Mouse (Mus musculus) midbrain, embryonic 11.5 days (tissue): ENCODE data around the gene Chfr. TPM values are rescaled to one million over a fixed set of nuclear protein-coding genes. Genes with fewer than 3 reads are reported as not detected.
"Not testable (repeated sequence)": the region's sequence is repeated elsewhere in the genome, so short reads cannot be mapped to it uniquely, and the experiment has no call there.

Experiments used
- ATAC-seq: fragments of 200-750 bp; cut with Nextera tagmentation; 2 replicates; pipeline ENCODE4 v1.8.0; 2017; ENCODE audit warnings: moderate TSS enrichment, moderate library complexity; ENCODE audit not compliant: low FRiP score
- DNase-seq: peaks from one replicate; pipeline ENCODE4 v3.0.0; 2015; ENCODE audit warnings: low spot score; ENCODE audit errors: missing footprints
- H3K27ac ChIP-seq: fragments of 300-500 bp; sonication (generic); 2 replicates; pipeline ENCODE4 v1.5.1; 2014; ENCODE audit warnings: low read depth, low read length
- H3K27me3 ChIP-seq: fragments of 300-500 bp; sonication (generic); 2 replicates; pipeline ENCODE4 v1.6.1; 2014; ENCODE audit warnings: mild to moderate bottlenecking, low read length, moderate library complexity, mixed read lengths; ENCODE audit not compliant: control insufficient read depth, insufficient read depth
- H3K36me3 ChIP-seq: fragments of 300-500 bp; sonication (generic); 2 replicates; pipeline ENCODE4 v1.6.1; 2014; ENCODE audit warnings: mild to moderate bottlenecking, low read length, moderate library complexity, mixed read lengths; ENCODE audit not compliant: control insufficient read depth, insufficient read depth
- H3K4me1 ChIP-seq: fragments of 300-500 bp; sonication (generic); 2 replicates; pipeline ENCODE4 v1.6.1; 2014; ENCODE audit warnings: low read length; ENCODE audit not compliant: control insufficient read depth, insufficient read depth
- H3K4me2 ChIP-seq: fragments of 300-500 bp; sonication (generic); 2 replicates; pipeline ENCODE4 v1.6.1; 2014; ENCODE audit warnings: mild to moderate bottlenecking, moderate library complexity
- H3K4me3 ChIP-seq: fragments of 300-500 bp; sonication (generic); 2 replicates; pipeline ENCODE4 v1.5.1; 2014; ENCODE audit warnings: low read depth, low read length
- H3K9ac ChIP-seq: fragments of 300-500 bp; sonication (generic); 2 replicates; pipeline ENCODE4 v1.6.1; 2014; ENCODE audit warnings: low read length
- H3K9me3 ChIP-seq: fragments of 300-500 bp; sonication (generic); 2 replicates; pipeline ENCODE4 v1.6.1; 2016; ENCODE audit warnings: low read length; ENCODE audit not compliant: control insufficient read depth
- WGBS: fragments of 180-500 bp; shearing (Covaris S2); extraction: QIAGEN DNeasy Blood & Tissue Kit; methylation state at CpG from one replicate; pipeline ENCODE4 v1.1.7; 2014; 5-methylcytosine and 5-hydroxymethylcytosine counted together
- polyA plus RNA-seq: library from polyadenylated mRNA; unstranded; fragments of >200 nt; fragmentation: Nextera tagmentation; extraction: Ambion mirVana; gene quantifications from 2 replicates; pipeline ENCODE4 v1.2.1, GENCODE M21; 2014

The Chfr gene
- polyA plus RNA-seq, 1 experiment from 2014 or later, result 74.2 TPM

- Histone ChIP-seq H3K4me2 (peak overlapping the region; percentile 84), H3K4me3 (peak overlapping the region; percentile 64), H3K27me3 (no peaks in the 10 kb centered on the region), H3K9me3 (no peaks in the 10 kb centered on the region), H3K4me1 (peaks cover 8% of the 10 kb centered on the region), H3K9ac (peak overlapping the region; percentile 67), H3K27ac (peak overlapping the region; percentile 86; the same call in 1 of the 2 replicates), H3K36me3 (peaks cover 26% of the 10 kb centered on the region; the same call in 1 of the 2 replicates)
- 14% methylated on average over 41 of the region's 41 CpGs for WGBS
- DNase-seq (no peak), ATAC-seq (peak; percentile 22)
Observed at GRCm38 (mm10) chr5:110106901-110107564, 28.6 kb upstream of the Chfr start.

GRCm38 (mm10) chr5:110107581-110108304, 27.9 kb upstream of the Chfr start, which contains the start of gene Gtpbp6:
TSS of gene Gtpbp6 (minus strand) at chr5:110108197.
- peaks cover 7% of the 10 kb centered on the region; the same call in 1 of the 2 replicates for H3K4me1 ChIP-seq
- WGBS, result under 1% methylated on average over 69 of the region's 71 CpGs
- no peaks in the 10 kb centered on the region for H3K27me3 ChIP-seq
- ATAC-seq (peak; percentile 86), DNase-seq (peak; percentile 99)
- peak within 1 kb of the TSS; percentile 86 for H3K27ac ChIP-seq
- H3K4me3 ChIP-seq, result peak within 1 kb of the TSS; percentile 64
- H3K9ac ChIP-seq, result peak within 1 kb of the TSS; percentile 67
- H3K9me3 ChIP-seq, result no peaks in the 10 kb centered on the region
- peak within 1 kb of the TSS; percentile 84 for H3K4me2 ChIP-seq
- peaks cover 25% of the 10 kb centered on the region; the same call in 1 of the 2 replicates for H3K36me3 ChIP-seq

GRCm38 (mm10) chr5:110108305-110108628, 27.4 kb upstream of the Chfr start:
- 0% methylated on average over 7 of the region's 7 CpGs for WGBS
- DNase-seq (no peak), ATAC-seq (no peak)
- H3K4me1 ChIP-seq, result peaks cover 7% of the 10 kb centered on the region; the same call in 1 of the 2 replicates
- H3K27ac ChIP-seq, result no peak overlapping the region; the same call in 1 of the 2 replicates
- H3K9me3 ChIP-seq, result no peaks in the 10 kb centered on the region
- peak overlapping the region; percentile 84; the same call in 1 of the 2 replicates for H3K4me2 ChIP-seq
- H3K36me3 ChIP-seq, result peaks cover 20% of the 10 kb centered on the region; the same call in 1 of the 2 replicates
- H3K4me3 ChIP-seq, result peak overlapping the region; percentile 64
- no peak overlapping the region; the same call in 1 of the 2 replicates for H3K9ac ChIP-seq
- H3K27me3 ChIP-seq, result no peaks in the 10 kb centered on the region

GRCm38 (mm10) chr5:110109991-110110441, 25.6 kb upstream of the Chfr start, which contains the start of gene Zfp605:
TSS of gene Zfp605 (plus strand) at chr5:110110092.
- WGBS, result 0% methylated on average over 12 of the region's 12 CpGs
- peak within 1 kb of the TSS; percentile 61 for H3K4me3 ChIP-seq
- H3K9me3 ChIP-seq, result no peaks in the 10 kb centered on the region
- H3K36me3 ChIP-seq, result peaks cover 4% of the 10 kb centered on the region; the same call in 1 of the 2 replicates
- DNase-seq (peak; percentile 99), ATAC-seq (peak; percentile 67)
- peak within 1 kb of the TSS; percentile 69 for H3K4me2 ChIP-seq
- peak within 1 kb of the TSS; percentile 80 for H3K27ac ChIP-seq
- H3K4me1 ChIP-seq, result peaks cover 7% of the 10 kb centered on the region; the same call in 1 of the 2 replicates
- no peaks in the 10 kb centered on the region for H3K27me3 ChIP-seq
- peak within 1 kb of the TSS; percentile 71 for H3K9ac ChIP-seq

GRCm38 (mm10) chr5:110122380-110122779, 13.3 kb upstream of the Chfr start:
- 85% methylated on average over 3 of the region's 3 CpGs for WGBS
- DNase-seq, H3K4me3 ChIP-seq, H3K27ac ChIP-seq, ATAC-seq, H3K4me2 ChIP-seq, H3K9me3 ChIP-seq, H3K36me3 ChIP-seq, H3K9ac ChIP-seq, H3K4me1 ChIP-seq, H3K27me3 ChIP-seq: not testable (repeated sequence)

- 0 out of 2 replicates have a peak, but pooled peaks cover 3% of the 10 kb centered on the region for H3K4me1 ChIP-seq
- H3K4me3 ChIP-seq, result peak overlapping the region; percentile 77
- H3K9me3 ChIP-seq, result no peaks in the 10 kb centered on the region
- 7% methylated on average over 18 of the region's 18 CpGs for WGBS
- no peak for DNase-seq
- peak overlapping the region; percentile 25; the same call in 1 of the 2 replicates for H3K27ac ChIP-seq
- peak overlapping the region; percentile 78 for H3K9ac ChIP-seq
- peak; percentile 53 for ATAC-seq
- no peaks in the 10 kb centered on the region for H3K36me3 ChIP-seq
- H3K4me2 ChIP-seq, result peak overlapping the region; percentile 77
- no peaks in the 10 kb centered on the region for H3K27me3 ChIP-seq
Observed at GRCm38 (mm10) chr5:110136087-110136464, 434 bp downstream of the Chfr start.

- Histone ChIP-seq H3K9me3 (no peaks in the 10 kb centered on the region), H3K9ac (no peak overlapping the region), H3K4me3 (no peak overlapping the region), H3K27me3 (no peaks in the 10 kb centered on the region), H3K4me2 (no peak overlapping the region), H3K4me1 (0 out of 2 replicates have a peak, but pooled peaks cover 3% of the 10 kb centered on the region), H3K36me3 (no peaks in the 10 kb centered on the region), H3K27ac (no peak overlapping the region)
- WGBS, result 99% methylated on average over 3 of the region's 3 CpGs
- DNase-seq (no peak), ATAC-seq (no peak)
Observed at GRCm38 (mm10) chr5:110137816-110138215, 2.2 kb downstream of the Chfr start.

GRCm38 (mm10) chr5:110139325-110139724, 3.7 kb downstream of the Chfr start:
- H3K4me2 ChIP-seq, result no peak overlapping the region
- H3K4me1 ChIP-seq, result 0 out of 2 replicates have a peak, but pooled peaks cover 3% of the 10 kb centered on the region
- no peak overlapping the region for H3K9ac ChIP-seq
- no peak overlapping the region for H3K27ac ChIP-seq
- ATAC-seq (no peak), DNase-seq (no peak)
- H3K27me3 ChIP-seq, result no peaks in the 10 kb centered on the region
- H3K36me3 ChIP-seq, result no peaks in the 10 kb centered on the region; the same call in 1 of the 2 replicates
- WGBS, result 97% methylated on average over 3 of the region's 3 CpGs
- H3K4me3 ChIP-seq, result no peak overlapping the region
- H3K9me3 ChIP-seq, result no peaks in the 10 kb centered on the region
